Mouse (Mus musculus): Measurements from ENCODE around the gene Gm3676.
"Not testable (repeated sequence)": the region's sequence is repeated elsewhere in the genome, so short reads cannot be mapped to it uniquely, and the experiment has no call there.

DNA sequence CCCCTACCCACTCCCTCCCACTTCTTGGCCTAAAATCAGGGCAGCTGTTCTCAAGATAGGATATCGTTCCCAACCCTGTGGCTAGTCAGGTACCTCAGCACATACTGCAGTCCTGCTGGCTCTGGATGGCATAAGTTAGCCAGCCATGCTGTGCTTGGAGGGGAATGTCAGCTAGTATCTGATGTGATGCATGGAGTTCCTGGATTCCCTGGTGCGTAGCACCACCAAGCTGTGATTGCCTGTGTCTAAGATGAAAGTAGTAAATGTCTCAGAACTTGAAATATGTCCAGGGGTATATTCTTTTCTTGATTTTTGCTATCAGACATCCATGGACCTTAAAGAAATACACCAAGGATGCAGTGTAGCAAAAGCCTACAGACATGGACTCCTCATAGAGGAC lies 1.9 kb upstream of the Gm3676 start:
- not testable (repeated sequence) for TF ChIP-seq CTCF (conservative IDR thresholded peaks at IDR 0.05; ENCODE audit: low read length); POU5F1 (IDR thresholded peaks at IDR 0.05; ENCODE audit: borderline replicate concordance, low read length)

All from E14TG2a.4 (cell line).